Mouse (Mus musculus): ENCODE results near the gene Olfr1094. TPM values are rescaled to one million over a fixed set of nuclear protein-coding genes. Genes with fewer than 3 reads are reported as not detected.

Gene Olfr1094
- not detected in 2 replicates for polyA plus RNA-seq (2015; fragmentation: Nextera tagmentation; extraction: Ambion mirVana)

DNA sequence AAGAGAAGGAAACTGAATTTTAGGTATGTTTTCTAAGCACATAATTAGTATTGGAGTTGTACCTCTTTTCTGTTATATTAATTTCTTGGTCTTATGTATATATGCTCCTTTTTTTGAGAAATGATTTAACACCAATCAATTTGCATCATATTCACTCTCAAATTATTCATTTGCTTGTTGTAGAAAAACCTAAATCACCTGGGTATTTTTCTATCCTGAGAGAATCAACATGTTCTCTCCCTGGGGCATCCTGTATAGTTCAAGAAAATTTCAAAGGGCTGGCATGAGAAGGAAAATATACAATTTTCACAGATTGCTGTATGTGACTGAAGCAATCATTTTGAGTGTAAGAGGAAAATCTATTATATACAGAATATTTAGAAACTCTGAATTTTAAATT is at the start of gene Olfr1094:
Gene Olfr1094 (plus strand): TSS at position 301 of the 400 bp plus-strand sequence.
- no peak within 1 kb of the TSS for H3K9ac ChIP-seq (replicated peaks)
- H3K9me3 ChIP-seq (replicated peaks): no peaks in the 10 kb centered on the region
- no peak for ATAC-seq (ENCODE audit: low FRiP score)

DNA sequence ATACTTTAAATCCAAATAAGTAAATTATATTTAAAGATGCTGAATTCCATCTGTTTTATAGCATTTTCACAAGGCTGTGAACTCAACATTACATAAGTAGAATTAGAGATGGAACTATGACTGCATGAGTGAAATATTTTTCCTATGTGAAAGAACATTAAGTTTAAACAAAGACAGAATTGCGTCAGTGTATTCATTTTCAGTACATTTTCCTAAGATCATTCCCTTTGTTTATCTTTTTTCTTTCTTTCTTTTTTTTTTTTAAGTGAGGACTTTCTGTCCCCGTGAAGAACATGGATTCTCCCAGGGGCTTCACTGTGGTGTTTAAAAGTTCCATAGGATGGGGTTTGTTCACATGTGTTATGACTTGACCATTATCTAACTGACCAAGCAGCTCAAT is 42.3 kb upstream of the Olfr1094 start, which contains the start of gene Olfr1093:
Gene Olfr1093 (plus strand): TSS at position 301 of the 400 bp plus-strand sequence.
- no peak for ATAC-seq (ENCODE audit: low FRiP score)
- no peaks in the 10 kb centered on the region for H3K36me3 ChIP-seq

More for the DNA sequence above, at the start of gene Olfr1094:
- Histone ChIP-seq H3K4me1 (no peaks in the 10 kb centered on the region), H3K27ac (replicated peaks) (no peak within 1 kb of the TSS), H3K4me2 (no peak within 1 kb of the TSS), H3K4me3 (replicated peaks) (no peak within 1 kb of the TSS), H3K36me3 (no peaks in the 10 kb centered on the region), H3K27me3 (replicated peaks) (no peaks in the 10 kb centered on the region)

DNA sequence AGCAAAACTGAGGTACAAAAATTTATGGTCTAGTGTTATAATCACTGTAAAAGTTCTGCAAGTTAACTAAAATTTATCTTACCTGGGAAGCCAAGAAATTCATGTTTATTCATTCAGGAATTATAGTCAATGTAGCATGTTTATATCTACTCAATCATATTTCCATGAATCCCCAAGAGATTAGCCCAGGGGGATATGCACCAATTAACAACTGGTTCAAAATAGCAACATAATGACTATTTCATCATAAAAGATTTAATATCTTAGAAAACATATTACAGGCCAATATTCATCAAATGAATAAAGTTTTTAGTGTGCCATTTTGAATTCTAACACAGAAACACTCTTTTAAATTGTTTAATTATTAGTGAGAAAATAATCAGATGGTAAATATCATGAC is 14.5 kb upstream of the Olfr1094 start, which contains the start of gene Olfr141:
Gene Olfr141 (minus strand): TSS at position 101 of the 400 bp plus-strand sequence.
- H3K27me3 ChIP-seq (replicated peaks): no peaks in the 10 kb centered on the region
- H3K4me2 ChIP-seq: no peak within 1 kb of the TSS
- no peak within 1 kb of the TSS for H3K4me3 ChIP-seq (replicated peaks)
- no peak for ATAC-seq (ENCODE audit: low FRiP score)
- H3K9me3 ChIP-seq (replicated peaks): no peaks in the 10 kb centered on the region
- H3K4me1 ChIP-seq: no peaks in the 10 kb centered on the region
- no peak within 1 kb of the TSS for H3K9ac ChIP-seq (replicated peaks)
- no peaks in the 10 kb centered on the region for H3K36me3 ChIP-seq
- no peak within 1 kb of the TSS for H3K27ac ChIP-seq (replicated peaks)

More for the DNA sequence above, 42.3 kb upstream of the Olfr1094 start, which contains the start of gene Olfr1093:
- Histone ChIP-seq H3K9ac (replicated peaks) (no peak within 1 kb of the TSS), H3K27me3 (replicated peaks) (no peaks in the 10 kb centered on the region), H3K27ac (replicated peaks) (no peak within 1 kb of the TSS), H3K4me2 (no peak within 1 kb of the TSS), H3K9me3 (replicated peaks) (no peaks in the 10 kb centered on the region), H3K4me1 (no peaks in the 10 kb centered on the region), H3K4me3 (replicated peaks) (no peak within 1 kb of the TSS)
- WGBS: 87% methylated on average over 2 of the region's 2 CpGs

DNA sequence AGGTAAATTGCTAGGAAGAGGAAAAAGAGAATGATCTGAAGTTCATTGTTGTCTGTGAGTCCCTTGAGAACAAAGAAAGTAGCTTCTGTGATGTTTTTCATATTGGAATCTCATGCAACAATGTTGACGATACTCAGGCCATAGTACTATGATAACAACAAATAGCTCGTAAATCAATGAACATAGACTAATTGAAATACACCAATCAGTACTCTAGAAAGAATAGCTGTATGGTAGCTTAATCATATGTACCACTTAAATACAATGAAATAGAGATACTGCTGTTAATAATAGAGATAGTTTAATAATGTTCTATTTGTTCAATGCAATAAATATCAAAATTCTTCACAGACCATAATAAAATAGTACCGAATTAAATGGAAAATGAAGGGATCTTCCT is 27.1 kb downstream of the Olfr1094 start, which contains the start of gene Olfr1095:
Gene Olfr1095 (minus strand): TSS at position 101 of the 400 bp plus-strand sequence.
- no peaks in the 10 kb centered on the region for H3K36me3 ChIP-seq
- no peak for ATAC-seq (ENCODE audit: low FRiP score)
- H3K4me1 ChIP-seq: no peaks in the 10 kb centered on the region
- no peaks in the 10 kb centered on the region for H3K27me3 ChIP-seq (replicated peaks)
- H3K9ac ChIP-seq (replicated peaks): no peak within 1 kb of the TSS
- no peak within 1 kb of the TSS for H3K27ac ChIP-seq (replicated peaks)
- H3K4me3 ChIP-seq (replicated peaks): no peak within 1 kb of the TSS
- WGBS: 91% methylated on average over 3 of the region's 3 CpGs
- H3K9me3 ChIP-seq (replicated peaks): no peaks in the 10 kb centered on the region
- H3K4me2 ChIP-seq: no peak within 1 kb of the TSS

DNA sequence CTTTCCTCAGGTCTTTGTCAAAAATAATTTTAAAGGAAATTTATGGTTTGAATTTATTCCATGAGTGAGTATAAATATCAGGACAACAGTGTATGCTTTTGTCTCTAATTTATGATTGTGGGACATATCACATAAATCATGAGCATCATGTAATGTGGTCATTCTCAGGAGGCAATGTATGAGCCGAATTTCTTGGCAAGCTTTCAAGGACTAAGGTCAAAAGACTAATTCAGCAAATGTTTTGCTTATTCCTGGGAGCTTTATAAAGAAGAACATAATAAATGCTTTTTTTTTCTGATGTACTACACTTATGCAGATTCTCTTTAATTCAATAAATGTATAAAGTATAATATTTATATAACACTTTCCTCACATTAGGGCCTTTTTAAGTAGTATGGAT is 50.2 kb downstream of the Olfr1094 start, which contains the start of gene Gm13723:
Gene Gm13723 (minus strand): TSS at position 101 of the 400 bp plus-strand sequence.
- Histone ChIP-seq H3K4me3 (replicated peaks) (no peak within 1 kb of the TSS), H3K4me2 (no peak within 1 kb of the TSS), H3K9ac (replicated peaks) (no peak within 1 kb of the TSS), H3K9me3 (replicated peaks) (no peaks in the 10 kb centered on the region), H3K4me1 (no peaks in the 10 kb centered on the region), H3K27me3 (replicated peaks) (no peaks in the 10 kb centered on the region), H3K36me3 (no peaks in the 10 kb centered on the region), H3K27ac (replicated peaks) (no peak within 1 kb of the TSS)
- whole genome bisulfite sequencing: 53% methylated on average over 1 of the region's 1 CpGs
- ATAC-seq (ENCODE audit: low FRiP score): no peak

Other genes starting within 250 kb of the Olfr1094 start
- not detected in 2 replicates for gene Olfr1082, start 225.7 kb upstream of the Olfr1094 start, polyA plus RNA-seq (2015; fragmentation: Nextera tagmentation; extraction: Ambion mirVana)
- gene Olfr1084, start 184.9 kb upstream of the Olfr1094 start, polyA plus RNA-seq (2015; fragmentation: Nextera tagmentation; extraction: Ambion mirVana): not detected in 2 replicates
- not detected in 2 replicates for gene Olfr1085, start 162.6 kb upstream of the Olfr1094 start, polyA plus RNA-seq (2015; fragmentation: Nextera tagmentation; extraction: Ambion mirVana)
- gene Olfr1086, start 144.6 kb upstream of the Olfr1094 start, polyA plus RNA-seq (2015; fragmentation: Nextera tagmentation; extraction: Ambion mirVana): not detected in 2 replicates
- not detected in 2 replicates for gene Olfr1087, start 126.3 kb upstream of the Olfr1094 start, polyA plus RNA-seq (2015; fragmentation: Nextera tagmentation; extraction: Ambion mirVana)
- gene Olfr1089, start 91.0 kb upstream of the Olfr1094 start, polyA plus RNA-seq (2015; fragmentation: Nextera tagmentation; extraction: Ambion mirVana): not detected in 2 replicates
- gene Olfr1090, start 65.7 kb upstream of the Olfr1094 start, polyA plus RNA-seq (2015; fragmentation: Nextera tagmentation; extraction: Ambion mirVana): not detected in 2 replicates
- not detected in 2 replicates for gene Olfr1093, start 42.2 kb upstream of the Olfr1094 start, polyA plus RNA-seq (2015; fragmentation: Nextera tagmentation; extraction: Ambion mirVana)
- not detected in 2 replicates for gene Olfr141, start 14.6 kb upstream of the Olfr1094 start, polyA plus RNA-seq (2015; fragmentation: Nextera tagmentation; extraction: Ambion mirVana)
- gene Olfr1095, start 27.0 kb downstream of the Olfr1094 start, polyA plus RNA-seq (2015; fragmentation: Nextera tagmentation; extraction: Ambion mirVana): not detected in 2 replicates
- not detected in 2 replicates for gene Gm13723, start 50.1 kb downstream of the Olfr1094 start, polyA plus RNA-seq (2015; fragmentation: Nextera tagmentation; extraction: Ambion mirVana)
- not detected in 2 replicates for gene Olfr1097, start 67.6 kb downstream of the Olfr1094 start, polyA plus RNA-seq (2015; fragmentation: Nextera tagmentation; extraction: Ambion mirVana)
- gene Olfr1098, start 99.9 kb downstream of the Olfr1094 start, polyA plus RNA-seq (2015; fragmentation: Nextera tagmentation; extraction: Ambion mirVana): not detected in 2 replicates
- not detected in 2 replicates for gene Olfr1099, start 136.0 kb downstream of the Olfr1094 start, polyA plus RNA-seq (2015; fragmentation: Nextera tagmentation; extraction: Ambion mirVana)
- not detected in 2 replicates for gene Olfr1100, start 155.3 kb downstream of the Olfr1094 start, polyA plus RNA-seq (2015; fragmentation: Nextera tagmentation; extraction: Ambion mirVana)
- not detected in 2 replicates for gene Olfr1101, start 166.6 kb downstream of the Olfr1094 start, polyA plus RNA-seq (2015; fragmentation: Nextera tagmentation; extraction: Ambion mirVana)
- gene Olfr1102, start 173.7 kb downstream of the Olfr1094 start, polyA plus RNA-seq (2015; fragmentation: Nextera tagmentation; extraction: Ambion mirVana): not detected in 2 replicates
- gene Olfr1104, start 202.4 kb downstream of the Olfr1094 start, polyA plus RNA-seq (2015; fragmentation: Nextera tagmentation; extraction: Ambion mirVana): not detected in 2 replicates
- gene Olfr1105, start 211.9 kb downstream of the Olfr1094 start, polyA plus RNA-seq (2015; fragmentation: Nextera tagmentation; extraction: Ambion mirVana): not detected in 2 replicates
- gene Olfr1106, start 227.6 kb downstream of the Olfr1094 start, polyA plus RNA-seq (2015; fragmentation: Nextera tagmentation; extraction: Ambion mirVana): not detected in 2 replicates